Mouse (Mus musculus): ENCODE data around the gene Tspan7. TPM values are rescaled to one million over a fixed set of nuclear protein-coding genes. Genes with fewer than 3 reads are reported as not detected.

Tspan7 gene
- polyA plus RNA-seq, 1 experiment from 2014 or later, result 49.2 TPM

GRCm38 (mm10) chrX:10479943-10480342 lies 5.0 kb upstream of the Tspan7 start:
- H3K27me3 ChIP-seq (ENCODE audit: control insufficient read depth, insufficient read depth, low read length), result no peaks in the 10 kb centered on the region
- no peak overlapping the region for H3K27ac ChIP-seq (replicated peaks; ENCODE audit: low read depth, low read length)
- no peaks in the 10 kb centered on the region for H3K9me3 ChIP-seq (ENCODE audit: control insufficient read depth, low read length)
- H3K4me2 ChIP-seq (ENCODE audit: low read depth, severe bottlenecking), result no peak overlapping the region
- no peaks in the 10 kb centered on the region for H3K36me3 ChIP-seq (ENCODE audit: control insufficient read depth, insufficient read depth, low read length)
- 88% methylated on average over 4 of the region's 4 CpGs for WGBS
- no peak overlapping the region for H3K9ac ChIP-seq (ENCODE audit: low read length)
- H3K4me3 ChIP-seq (ENCODE audit: low read depth, low read length), result no peak overlapping the region
- no peak for ATAC-seq (ENCODE audit: insufficient number of reproducible peaks, low FRiP score, low TSS enrichment, low read depth)
- no peaks in the 10 kb centered on the region for H3K4me1 ChIP-seq (ENCODE audit: control insufficient read depth, insufficient read depth, low read length)
- DNase-seq (ENCODE audit: low spot score), result no peak

DNA sequence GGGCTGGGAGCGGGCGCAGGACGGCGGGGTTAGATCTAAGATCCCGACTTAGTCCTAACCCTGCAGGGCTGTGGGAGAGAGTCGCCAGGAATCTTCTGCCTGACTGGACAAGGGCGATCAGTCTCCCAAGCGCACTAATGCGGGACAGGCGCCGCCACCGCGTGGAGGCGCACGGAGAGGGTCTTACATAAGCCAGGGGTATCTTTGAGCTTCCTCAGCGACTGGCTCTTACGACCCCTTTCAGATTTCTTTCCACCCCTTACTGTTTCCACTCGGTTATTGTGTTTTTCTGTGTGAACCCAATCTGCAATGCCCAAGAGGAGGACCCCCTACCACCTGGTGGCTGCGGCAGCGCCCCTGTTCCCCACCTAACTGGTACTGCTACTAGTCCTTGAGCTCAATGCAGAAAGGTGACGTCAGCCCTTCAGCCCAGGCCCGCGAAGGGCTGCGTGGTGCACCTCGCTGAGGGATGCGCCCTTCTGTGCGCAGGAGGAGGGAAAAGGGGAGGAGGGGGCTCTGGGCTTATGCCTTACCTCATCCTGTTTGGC lies 780 bp downstream of the Tspan7 start:
- Histone ChIP-seq H3K4me1 (ENCODE audit: control insufficient read depth, insufficient read depth, low read length) (no peaks in the 10 kb centered on the region), H3K4me2 (ENCODE audit: low read depth, severe bottlenecking) (peak overlapping the region; percentile 57), H3K4me3 (ENCODE audit: low read depth, low read length) (peak overlapping the region; percentile 37), H3K27me3 (ENCODE audit: control insufficient read depth, insufficient read depth, low read length) (no peaks in the 10 kb centered on the region), H3K9me3 (ENCODE audit: control insufficient read depth, low read length) (no peaks in the 10 kb centered on the region), H3K27ac (replicated peaks; ENCODE audit: low read depth, low read length) (no peak overlapping the region), H3K36me3 (ENCODE audit: control insufficient read depth, insufficient read depth, low read length) (no peaks in the 10 kb centered on the region), H3K9ac (ENCODE audit: low read length) (0 out of 2 replicates have a peak overlapping the region, but pooled peaks have one; percentile 37)
- DNase-seq (ENCODE audit: low spot score), result peak; percentile 51
- peak; percentile 60; the same call in 1 of the 2 replicates for ATAC-seq (ENCODE audit: insufficient number of reproducible peaks, low FRiP score, low TSS enrichment, low read depth)
- WGBS, result 17% methylated on average over 27 of the region's 27 CpGs

- no peak for DNase-seq (ENCODE audit: low spot score)
- no peak overlapping the region for H3K4me3 ChIP-seq (ENCODE audit: low read depth, low read length)
- 77% methylated on average over 2 of the region's 2 CpGs for WGBS
- H3K27me3 ChIP-seq (ENCODE audit: control insufficient read depth, insufficient read depth, low read length), result no peaks in the 10 kb centered on the region
- no peaks in the 10 kb centered on the region for H3K36me3 ChIP-seq (ENCODE audit: control insufficient read depth, insufficient read depth, low read length)
- no peak for ATAC-seq (ENCODE audit: insufficient number of reproducible peaks, low FRiP score, low TSS enrichment, low read depth)
- H3K4me1 ChIP-seq (ENCODE audit: control insufficient read depth, insufficient read depth, low read length), result no peaks in the 10 kb centered on the region
- no peaks in the 10 kb centered on the region for H3K9me3 ChIP-seq (ENCODE audit: control insufficient read depth, low read length)
- H3K9ac ChIP-seq (ENCODE audit: low read length), result no peak overlapping the region
- H3K27ac ChIP-seq (replicated peaks; ENCODE audit: low read depth, low read length), result no peak overlapping the region
- H3K4me2 ChIP-seq (ENCODE audit: low read depth, severe bottlenecking), result no peak overlapping the region
Observed at GRCm38 (mm10) chrX:10498580-10498979, 13.6 kb downstream of the Tspan7 start.

- Histone ChIP-seq H3K4me3 (ENCODE audit: low read depth, low read length) (no peak overlapping the region), H3K9ac (ENCODE audit: low read length) (no peak overlapping the region), H3K4me1 (ENCODE audit: control insufficient read depth, insufficient read depth, low read length) (no peaks in the 10 kb centered on the region), H3K4me2 (ENCODE audit: low read depth, severe bottlenecking) (no peak overlapping the region), H3K9me3 (ENCODE audit: control insufficient read depth, low read length) (no peaks in the 10 kb centered on the region), H3K36me3 (ENCODE audit: control insufficient read depth, insufficient read depth, low read length) (no peaks in the 10 kb centered on the region), H3K27ac (replicated peaks; ENCODE audit: low read depth, low read length) (no peak overlapping the region), H3K27me3 (ENCODE audit: control insufficient read depth, insufficient read depth, low read length) (no peaks in the 10 kb centered on the region)
- no peak for ATAC-seq (ENCODE audit: insufficient number of reproducible peaks, low FRiP score, low TSS enrichment, low read depth)
- WGBS, result 68% methylated on average over 2 of the region's 2 CpGs
- no peak for DNase-seq (ENCODE audit: low spot score)
Observed at GRCm38 (mm10) chrX:10502616-10503015, 17.7 kb downstream of the Tspan7 start.

DNA sequence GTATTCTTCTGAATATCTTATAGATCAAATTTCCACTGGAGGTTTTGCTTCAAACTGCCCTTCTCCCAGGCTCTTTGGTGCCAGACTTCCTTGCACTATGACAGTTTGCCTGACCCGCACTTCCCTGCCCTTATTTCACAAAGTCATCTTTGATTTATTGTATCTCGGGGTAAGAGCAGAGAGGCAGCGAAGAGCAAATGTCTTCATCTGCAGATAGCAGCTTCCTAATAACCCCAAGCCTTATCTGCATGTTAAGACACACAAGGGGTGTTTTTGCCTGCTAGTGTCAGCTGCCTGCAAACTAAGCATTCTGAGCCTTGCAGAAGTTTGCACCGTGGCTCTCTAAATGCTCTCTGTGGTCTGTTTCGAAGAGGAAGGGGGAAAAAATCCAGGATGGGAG lies 29.5 kb downstream of the Tspan7 start:
- no peak overlapping the region for H3K4me3 ChIP-seq (ENCODE audit: low read depth, low read length)
- H3K4me1 ChIP-seq (ENCODE audit: control insufficient read depth, insufficient read depth, low read length), result no peaks in the 10 kb centered on the region
- H3K9me3 ChIP-seq (ENCODE audit: control insufficient read depth, low read length), result no peaks in the 10 kb centered on the region
- DNase-seq (ENCODE audit: low spot score) (no peak), ATAC-seq (ENCODE audit: insufficient number of reproducible peaks, low FRiP score, low TSS enrichment, low read depth) (no peak)
- H3K9ac ChIP-seq (ENCODE audit: low read length), result no peak overlapping the region
- no peaks in the 10 kb centered on the region for H3K36me3 ChIP-seq (ENCODE audit: control insufficient read depth, insufficient read depth, low read length)
- 64% methylated on average over 5 of the region's 5 CpGs for WGBS
- no peak overlapping the region for H3K27ac ChIP-seq (replicated peaks; ENCODE audit: low read depth, low read length)
- H3K27me3 ChIP-seq (ENCODE audit: control insufficient read depth, insufficient read depth, low read length), result no peaks in the 10 kb centered on the region
- H3K4me2 ChIP-seq (ENCODE audit: low read depth, severe bottlenecking), result no peak overlapping the region

DNA sequence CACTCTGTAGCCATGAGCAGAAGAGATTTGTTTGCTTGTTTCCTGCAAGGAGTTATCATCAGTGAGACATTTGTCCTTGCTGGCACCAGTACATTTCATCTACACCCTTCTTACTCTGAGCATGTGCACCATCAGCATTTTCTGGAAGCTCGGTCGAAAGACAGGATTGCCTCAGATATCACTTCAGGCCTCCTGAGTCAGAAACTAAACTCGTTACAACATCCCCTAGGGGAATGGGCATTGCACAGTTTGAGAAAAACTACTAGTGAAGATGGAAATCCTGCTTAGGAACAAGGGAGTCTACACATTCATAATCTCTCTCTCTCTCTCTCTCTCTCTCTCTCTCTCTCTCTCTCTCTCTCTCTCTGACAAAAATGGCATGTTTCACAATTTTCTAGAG lies 30.0 kb downstream of the Tspan7 start:
- H3K4me3 ChIP-seq (ENCODE audit: low read depth, low read length), result no peak overlapping the region
- H3K27ac ChIP-seq (replicated peaks; ENCODE audit: low read depth, low read length), result no peak overlapping the region
- 83% methylated on average over 3 of the region's 3 CpGs for WGBS
- no peak for ATAC-seq (ENCODE audit: insufficient number of reproducible peaks, low FRiP score, low TSS enrichment, low read depth)
- no peaks in the 10 kb centered on the region for H3K36me3 ChIP-seq (ENCODE audit: control insufficient read depth, insufficient read depth, low read length)
- DNase-seq (ENCODE audit: low spot score), result no peak
- no peak overlapping the region for H3K9ac ChIP-seq (ENCODE audit: low read length)
- no peaks in the 10 kb centered on the region for H3K9me3 ChIP-seq (ENCODE audit: control insufficient read depth, low read length)
- no peaks in the 10 kb centered on the region for H3K27me3 ChIP-seq (ENCODE audit: control insufficient read depth, insufficient read depth, low read length)
- no peak overlapping the region for H3K4me2 ChIP-seq (ENCODE audit: low read depth, severe bottlenecking)
- H3K4me1 ChIP-seq (ENCODE audit: control insufficient read depth, insufficient read depth, low read length), result no peaks in the 10 kb centered on the region

DNA sequence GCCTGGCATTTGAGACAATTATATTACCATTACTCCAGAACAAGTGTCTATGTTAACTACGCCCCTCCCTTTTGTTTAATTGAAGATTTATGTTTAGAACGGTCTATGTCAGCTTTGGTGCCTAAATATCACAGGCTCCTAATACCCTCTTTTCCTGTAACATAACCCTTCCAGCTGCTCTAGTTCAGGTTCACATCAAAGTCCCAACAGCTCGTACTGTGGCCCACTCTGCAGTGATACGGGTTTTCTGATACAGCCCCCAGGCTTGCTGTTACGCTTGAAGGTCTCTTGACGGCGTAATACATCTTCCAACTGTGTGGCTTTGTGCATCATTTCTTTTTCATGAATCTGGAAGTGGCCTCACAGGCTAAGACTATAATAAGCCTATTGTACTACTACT lies 31.5 kb downstream of the Tspan7 start:
- no peak overlapping the region for H3K27ac ChIP-seq (replicated peaks; ENCODE audit: low read depth, low read length)
- H3K4me2 ChIP-seq (ENCODE audit: low read depth, severe bottlenecking), result no peak overlapping the region
- no peaks in the 10 kb centered on the region for H3K9me3 ChIP-seq (ENCODE audit: control insufficient read depth, low read length)
- no peaks in the 10 kb centered on the region for H3K27me3 ChIP-seq (ENCODE audit: control insufficient read depth, insufficient read depth, low read length)
- 77% methylated on average over 7 of the region's 7 CpGs for WGBS
- no peaks in the 10 kb centered on the region for H3K4me1 ChIP-seq (ENCODE audit: control insufficient read depth, insufficient read depth, low read length)
- ATAC-seq (ENCODE audit: insufficient number of reproducible peaks, low FRiP score, low TSS enrichment, low read depth), result no peak
- H3K36me3 ChIP-seq (ENCODE audit: control insufficient read depth, insufficient read depth, low read length), result no peaks in the 10 kb centered on the region
- H3K9ac ChIP-seq (ENCODE audit: low read length), result no peak overlapping the region
- H3K4me3 ChIP-seq (ENCODE audit: low read depth, low read length), result no peak overlapping the region
- DNase-seq (ENCODE audit: low spot score), result no peak

GRCm38 (mm10) chrX:10516925-10517324 lies 32.0 kb downstream of the Tspan7 start:
- whole genome bisulfite sequencing, result 88% methylated on average over 6 of the region's 6 CpGs
- Histone ChIP-seq H3K36me3 (ENCODE audit: control insufficient read depth, insufficient read depth, low read length) (no peaks in the 10 kb centered on the region), H3K9ac (ENCODE audit: low read length) (no peak overlapping the region), H3K27ac (replicated peaks; ENCODE audit: low read depth, low read length) (no peak overlapping the region), H3K4me2 (ENCODE audit: low read depth, severe bottlenecking) (no peak overlapping the region), H3K27me3 (ENCODE audit: control insufficient read depth, insufficient read depth, low read length) (no peaks in the 10 kb centered on the region), H3K4me1 (ENCODE audit: control insufficient read depth, insufficient read depth, low read length) (no peaks in the 10 kb centered on the region), H3K4me3 (ENCODE audit: low read depth, low read length) (no peak overlapping the region), H3K9me3 (ENCODE audit: control insufficient read depth, low read length) (no peaks in the 10 kb centered on the region)
- no peak for DNase-seq (ENCODE audit: low spot score)
- no peak for ATAC-seq (ENCODE audit: insufficient number of reproducible peaks, low FRiP score, low TSS enrichment, low read depth)

DNA sequence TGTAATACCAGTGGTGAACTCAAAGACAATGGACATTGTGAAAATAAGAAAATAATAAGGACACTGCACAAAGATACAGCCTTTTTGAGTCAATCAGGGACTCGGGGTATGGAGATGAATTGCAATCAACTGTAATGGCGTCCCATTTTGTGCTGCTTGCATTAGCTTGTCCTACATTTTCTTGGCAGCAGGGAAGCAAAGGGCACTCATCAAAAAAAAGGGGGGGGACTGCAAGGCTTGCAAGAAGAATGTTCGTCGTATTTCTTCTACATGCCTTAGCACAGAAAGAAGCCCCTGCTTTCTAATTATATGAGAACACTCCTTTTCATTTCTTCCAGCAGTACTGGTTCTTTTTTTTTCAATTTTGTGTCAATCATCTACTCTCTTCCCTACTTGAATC lies 32.8 kb downstream of the Tspan7 start:
- no peaks in the 10 kb centered on the region for H3K9me3 ChIP-seq (ENCODE audit: control insufficient read depth, low read length)
- H3K4me1 ChIP-seq (ENCODE audit: control insufficient read depth, insufficient read depth, low read length), result no peaks in the 10 kb centered on the region
- H3K9ac ChIP-seq (ENCODE audit: low read length), result no peak overlapping the region
- DNase-seq (ENCODE audit: low spot score), result no peak
- no peaks in the 10 kb centered on the region for H3K27me3 ChIP-seq (ENCODE audit: control insufficient read depth, insufficient read depth, low read length)
- H3K4me3 ChIP-seq (ENCODE audit: low read depth, low read length), result no peak overlapping the region
- H3K36me3 ChIP-seq (ENCODE audit: control insufficient read depth, insufficient read depth, low read length), result no peaks in the 10 kb centered on the region
- no peak overlapping the region for H3K4me2 ChIP-seq (ENCODE audit: low read depth, severe bottlenecking)
- ATAC-seq (ENCODE audit: insufficient number of reproducible peaks, low FRiP score, low TSS enrichment, low read depth), result no peak
- WGBS, result 77% methylated on average over 4 of the region's 4 CpGs
- no peak overlapping the region for H3K27ac ChIP-seq (replicated peaks; ENCODE audit: low read depth, low read length)

Measured in limb, embryonic 11.5 days (tissue).